Mouse (Mus musculus) liver, embryonic 12.5 days (tissue): Measurements from ENCODE around the gene Cog8. TPM values are rescaled to one million over a fixed set of nuclear protein-coding genes. Genes with fewer than 3 reads are reported as not detected.

Experiments
- ATAC-seq: fragments of 200-750 bp; cut with Nextera tagmentation; 2 replicates; pipeline ENCODE4 v1.8.0; 2017; ENCODE audit warnings: moderate number of reproducible peaks, mild to moderate bottlenecking, moderate library complexity
- H3K27ac ChIP-seq: fragments of 300-500 bp; sonication (generic); 2 replicates; pipeline ENCODE4 v1.5.1; 2016; ENCODE audit warnings: mild to moderate bottlenecking
- H3K27me3 ChIP-seq: fragments of 300-500 bp; sonication (generic); replicated peaks from 2 replicates; pipeline ENCODE4 v1.6.1; 2016; ENCODE audit warnings: mild to moderate bottlenecking, moderate library complexity
- H3K36me3 ChIP-seq: fragments of 300-500 bp; sonication (generic); 2 replicates; pipeline ENCODE4 v1.6.1; 2016; ENCODE audit warnings: mild to moderate bottlenecking, moderate library complexity
- H3K4me1 ChIP-seq: fragments of 300-500 bp; sonication (generic); 2 replicates; pipeline ENCODE4 v1.6.1; 2016
- H3K4me2 ChIP-seq: fragments of 300-500 bp; sonication (generic); 2 replicates; pipeline ENCODE4 v1.6.1; 2016; ENCODE audit warnings: mild to moderate bottlenecking, moderate library complexity
- H3K4me3 ChIP-seq: fragments of 300-500 bp; sonication (generic); 2 replicates; pipeline ENCODE4 v1.5.1; 2016; ENCODE audit warnings: mild to moderate bottlenecking, moderate library complexity
- H3K9ac ChIP-seq: fragments of 300-500 bp; sonication (generic); 2 replicates; pipeline ENCODE4 v1.6.1; 2016; ENCODE audit warnings: mild to moderate bottlenecking, moderate library complexity
- H3K9me3 ChIP-seq: fragments of 300-500 bp; sonication (generic); replicated peaks from 2 replicates; pipeline ENCODE4 v1.6.1; 2016; ENCODE audit warnings: mild to moderate bottlenecking, moderate library complexity
- WGBS: fragments of 180-500 bp; shearing (Covaris S2); methylation state at CpG from one replicate; pipeline ENCODE4 v1.1.7; 2016; ENCODE audit not compliant: insufficient replicate concordance; 5-methylcytosine and 5-hydroxymethylcytosine counted together
- polyA plus RNA-seq: library from polyadenylated mRNA; unstranded; fragments of >200 nt; fragmentation: Nextera tagmentation; extraction: Ambion mirVana; gene quantifications from 2 replicates; pipeline ENCODE4 v1.2.1, GENCODE M21; 2016

Cog8 gene
- polyA plus RNA-seq, 1 experiment from 2014 or later, result 32.2 TPM

DNA sequence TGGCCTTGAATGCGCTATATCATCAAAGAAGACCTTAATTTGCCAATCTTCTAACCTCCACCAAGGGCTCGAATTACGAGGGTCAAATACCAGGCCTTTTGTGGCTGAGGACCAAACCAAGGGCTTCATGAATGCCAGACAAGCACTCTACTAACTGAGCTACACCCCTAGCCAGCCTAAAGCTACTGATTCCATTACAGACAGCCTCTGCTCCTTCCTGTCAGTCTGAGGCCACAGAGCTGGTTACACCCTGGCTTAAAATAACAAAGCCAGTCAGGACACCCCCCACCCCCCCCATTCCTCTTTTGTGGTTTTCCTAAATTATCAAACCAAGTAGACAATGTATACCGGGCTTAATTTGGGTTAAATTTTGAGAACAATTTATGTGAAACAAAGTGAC is 17.2 kb upstream of the Cog8 start:
- WGBS, result 73% methylated on average over 4 of the region's 4 CpGs
- no peak overlapping the region for H3K4me2 ChIP-seq
- H3K4me1 ChIP-seq, result peaks cover 7% of the 10 kb centered on the region; the same call in 1 of the 2 replicates
- no peaks in the 10 kb centered on the region for H3K27me3 ChIP-seq
- no peak for ATAC-seq
- H3K36me3 ChIP-seq, result peaks cover 97% of the 10 kb centered on the region
- no peak overlapping the region for H3K27ac ChIP-seq
- H3K9ac ChIP-seq, result no peak overlapping the region
- H3K9me3 ChIP-seq, result no peaks in the 10 kb centered on the region
- no peak overlapping the region for H3K4me3 ChIP-seq

DNA sequence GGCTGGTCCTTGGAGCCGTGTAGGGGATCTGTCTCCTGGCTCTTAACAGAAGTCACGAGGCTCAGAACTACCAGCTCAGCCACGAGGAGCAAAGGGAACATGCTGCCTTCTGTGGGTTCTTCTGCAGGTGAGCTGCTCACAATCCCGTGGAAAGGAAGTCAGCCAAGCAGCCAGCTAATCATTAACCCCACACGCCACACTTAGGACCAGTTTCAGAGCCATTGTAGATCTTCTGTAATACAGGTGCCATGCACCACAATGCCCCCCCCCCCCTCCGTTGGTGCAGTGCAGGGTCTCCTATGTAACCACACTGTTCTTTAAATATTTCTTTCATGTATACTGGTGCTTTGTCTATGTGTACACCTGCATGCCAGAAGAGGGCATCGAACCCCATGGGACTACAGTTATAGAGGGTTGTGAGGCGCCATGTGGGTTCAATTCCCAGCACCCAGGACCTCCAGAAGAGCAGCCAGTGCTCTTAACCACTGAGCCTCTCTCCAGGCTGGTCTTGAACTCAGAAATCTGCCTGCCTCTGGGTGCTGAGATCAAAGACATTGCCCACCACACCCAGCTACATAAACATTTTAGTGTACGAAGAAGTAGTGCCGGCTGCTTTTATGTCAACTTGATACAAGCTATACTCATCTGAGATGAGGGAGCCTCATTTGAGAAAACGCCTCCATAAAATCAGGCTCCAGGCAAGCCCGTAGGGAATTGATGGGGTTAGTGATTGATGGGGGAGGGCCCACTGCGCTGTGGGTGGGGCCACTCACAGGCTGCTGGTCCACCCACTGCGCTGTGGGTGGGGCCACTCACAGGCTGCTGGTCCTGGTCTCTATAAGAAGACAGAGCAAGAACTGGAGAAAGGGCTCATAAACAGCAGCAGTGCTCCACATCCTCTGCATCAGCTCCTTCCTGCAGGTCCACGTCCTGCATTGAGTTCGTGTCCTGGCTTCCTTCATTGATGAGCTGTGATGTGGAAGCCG is 9.3 kb upstream of the Cog8 start, which contains the start of gene Tmed6:
Gene Tmed6 (minus strand): TSS at position 134 of the 986 bp plus-strand sequence.
- Histone ChIP-seq H3K9me3 (no peaks in the 10 kb centered on the region), H3K27me3 (no peaks in the 10 kb centered on the region), H3K4me1 (peaks cover 12% of the 10 kb centered on the region), H3K36me3 (peaks cover 24% of the 10 kb centered on the region), H3K4me2 (no peak within 1 kb of the TSS), H3K4me3 (no peak within 1 kb of the TSS), H3K9ac (0 out of 2 replicates have a peak within 1 kb of the TSS, but pooled peaks have one; percentile 19), H3K27ac (no peak within 1 kb of the TSS)
- 49% methylated on average over 17 of the region's 17 CpGs for WGBS
- peak; percentile 88 for ATAC-seq

DNA sequence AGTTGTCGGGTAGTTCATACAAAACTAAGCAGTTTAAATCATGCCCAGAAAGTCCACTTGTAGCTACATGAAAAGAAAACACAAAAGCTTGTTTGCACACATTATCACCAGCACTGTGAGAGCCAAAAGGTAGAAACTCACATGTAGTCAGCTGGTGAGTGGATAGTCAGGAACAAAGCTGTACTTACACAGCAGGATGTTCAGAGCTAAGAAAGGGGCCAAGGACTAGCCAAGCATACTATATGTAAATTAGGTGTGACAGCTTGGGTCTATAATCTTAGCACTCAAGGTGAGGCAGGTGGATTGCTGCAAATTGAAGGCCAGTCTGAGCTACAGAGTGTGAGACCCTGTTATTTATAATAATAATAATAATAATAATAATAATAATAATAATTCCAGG is 6.1 kb upstream of the Cog8 start:
- Histone ChIP-seq H3K9ac (no peak overlapping the region), H3K4me3 (no peak overlapping the region), H3K27me3 (no peaks in the 10 kb centered on the region), H3K27ac (no peak overlapping the region), H3K9me3 (no peaks in the 10 kb centered on the region), H3K4me1 (peaks cover 22% of the 10 kb centered on the region), H3K4me2 (no peak overlapping the region), H3K36me3 (peaks cover 30% of the 10 kb centered on the region)
- no peak for ATAC-seq
- 57% methylated on average over 1 of the region's 1 CpGs for WGBS

DNA sequence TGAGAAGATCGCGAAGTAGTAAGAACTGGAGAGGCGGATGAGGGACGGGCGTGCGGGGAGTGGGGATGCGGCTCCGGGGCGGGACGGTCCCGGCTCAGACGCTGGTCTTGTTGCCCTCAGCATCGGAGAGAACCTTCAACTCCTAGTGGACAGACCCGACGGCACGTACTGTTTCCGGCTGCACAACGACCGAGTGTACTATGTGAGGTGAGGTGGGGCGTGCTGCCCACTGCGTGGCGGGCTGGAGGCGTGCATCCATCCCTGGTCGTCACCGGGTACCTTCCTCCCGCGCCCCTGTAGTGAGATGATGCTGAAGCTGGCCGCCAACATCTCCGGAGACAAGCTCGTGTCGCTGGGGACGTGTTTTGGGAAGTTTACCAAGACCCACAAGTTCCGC is 482 bp upstream of the Cog8 start:
- Histone ChIP-seq H3K9ac (peak overlapping the region; percentile 91), H3K9me3 (no peaks in the 10 kb centered on the region; the same call in 1 of the 2 replicates), H3K4me2 (peak overlapping the region; percentile 91), H3K27ac (peak overlapping the region; percentile 60), H3K4me1 (peaks cover 31% of the 10 kb centered on the region), H3K27me3 (no peaks in the 10 kb centered on the region), H3K36me3 (peaks cover 63% of the 10 kb centered on the region), H3K4me3 (peak overlapping the region; percentile 96)
- WGBS, result under 1% methylated on average over 33 of the region's 33 CpGs
- peak; percentile 51 for ATAC-seq

DNA sequence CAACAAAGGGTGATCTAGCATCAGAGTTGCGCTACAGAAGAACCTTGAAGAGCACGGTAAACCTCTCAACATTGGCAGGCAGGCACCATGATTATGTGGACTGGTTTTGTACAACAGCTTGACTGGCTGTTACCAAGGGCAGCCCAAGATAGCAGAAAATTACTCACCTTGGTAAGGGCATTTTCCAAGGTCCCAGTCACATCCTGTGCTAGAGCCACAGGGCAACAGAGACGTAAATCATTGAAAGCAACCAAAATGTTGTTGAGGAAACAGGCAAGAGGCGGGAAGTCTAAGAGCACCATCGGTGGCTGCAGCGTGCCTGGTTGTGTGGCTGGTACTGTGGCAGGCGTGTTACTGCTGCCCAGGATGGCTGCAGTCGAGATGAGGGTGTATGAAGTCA is 4.4 kb downstream of the Cog8 start:
- no peak overlapping the region for H3K27ac ChIP-seq
- 92% methylated on average over 8 of the region's 8 CpGs for WGBS
- peaks cover 65% of the 10 kb centered on the region for H3K36me3 ChIP-seq
- H3K4me3 ChIP-seq, result no peak overlapping the region
- H3K4me1 ChIP-seq, result peaks cover 43% of the 10 kb centered on the region
- no peak overlapping the region for H3K9ac ChIP-seq
- no peaks in the 10 kb centered on the region for H3K27me3 ChIP-seq
- H3K4me2 ChIP-seq, result no peak overlapping the region
- H3K9me3 ChIP-seq, result no peaks in the 10 kb centered on the region; the same call in 1 of the 2 replicates
- ATAC-seq, result no peak

DNA sequence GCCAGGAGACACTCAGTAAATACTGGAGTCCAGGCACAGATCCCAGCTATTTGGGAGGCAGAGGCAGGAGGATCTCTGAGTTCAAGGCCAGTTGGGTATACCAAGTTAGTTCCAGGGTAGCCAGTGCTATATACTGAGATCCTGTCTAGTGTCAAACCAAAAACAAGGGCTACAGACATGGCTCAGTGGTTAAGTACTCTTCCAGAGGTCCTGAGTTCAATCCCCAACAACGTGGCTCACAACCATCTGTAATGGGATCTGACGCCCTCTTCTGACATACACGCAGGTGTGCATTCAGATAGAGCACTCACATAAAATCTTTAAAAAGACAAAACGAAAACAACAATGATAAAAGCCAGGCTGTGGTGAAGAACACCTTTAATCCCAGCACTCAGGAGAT is 7.0 kb downstream of the Cog8 start:
- 80% methylated on average over 4 of the region's 4 CpGs for WGBS
- H3K4me1 ChIP-seq, result peaks cover 47% of the 10 kb centered on the region
- no peaks in the 10 kb centered on the region for H3K27me3 ChIP-seq
- peak overlapping the region; percentile 96 for H3K4me2 ChIP-seq
- no peak overlapping the region for H3K9ac ChIP-seq
- ATAC-seq, result no peak
- peak overlapping the region; percentile 91 for H3K27ac ChIP-seq
- peaks cover 83% of the 10 kb centered on the region for H3K36me3 ChIP-seq
- peak overlapping the region; percentile 80 for H3K4me3 ChIP-seq
- no peaks in the 10 kb centered on the region; the same call in 1 of the 2 replicates for H3K9me3 ChIP-seq

DNA sequence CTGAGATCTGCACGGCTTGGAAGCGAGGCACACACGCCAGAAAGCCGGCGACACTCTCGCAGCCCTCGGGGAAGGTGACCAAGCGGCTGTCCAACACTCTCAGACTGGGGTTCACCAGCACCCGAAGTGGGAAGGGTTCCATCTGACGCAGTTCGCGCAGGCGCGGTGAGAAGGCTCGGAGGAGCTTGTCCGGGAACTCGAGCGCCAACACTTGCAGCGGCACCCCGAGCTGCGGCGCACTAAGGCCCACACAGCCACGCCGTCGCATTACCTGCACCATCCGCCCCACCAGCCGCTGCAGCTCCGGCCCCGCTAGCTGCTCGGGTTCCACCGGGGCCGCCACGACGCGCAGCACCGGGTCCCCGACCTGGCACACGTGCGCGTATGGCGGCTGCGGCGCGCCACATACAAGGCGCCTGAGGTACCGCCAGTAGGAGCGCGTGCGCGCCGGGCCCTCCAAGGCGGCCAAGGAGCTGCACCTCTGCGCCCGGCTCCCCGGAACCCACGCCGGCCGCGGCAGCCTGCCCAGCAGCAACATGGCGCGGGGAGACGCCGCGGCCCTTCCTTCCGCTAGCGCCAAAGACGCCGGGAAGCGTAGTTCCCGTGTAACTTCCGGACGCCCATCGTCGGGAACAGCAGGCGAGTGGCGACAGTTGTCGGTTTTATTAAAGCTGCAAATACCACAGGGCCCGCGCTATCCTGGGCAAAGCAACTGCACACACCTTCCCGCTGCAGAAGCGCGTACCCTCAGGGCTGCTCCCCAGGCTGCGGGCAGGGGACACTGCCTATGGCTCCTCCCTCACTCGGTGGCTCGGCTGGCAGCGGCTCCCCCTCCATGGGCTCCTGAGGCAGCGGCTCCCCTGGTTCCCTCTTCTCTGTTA is 8.2 kb downstream of the Cog8 start, which contains the start of gene Pdf:
Gene Pdf (minus strand): TSS at position 554 of the 881 bp plus-strand sequence.
- WGBS, result under 1% methylated on average over 87 of the region's 87 CpGs
- peak within 1 kb of the TSS; percentile 80 for H3K4me3 ChIP-seq

DNA sequence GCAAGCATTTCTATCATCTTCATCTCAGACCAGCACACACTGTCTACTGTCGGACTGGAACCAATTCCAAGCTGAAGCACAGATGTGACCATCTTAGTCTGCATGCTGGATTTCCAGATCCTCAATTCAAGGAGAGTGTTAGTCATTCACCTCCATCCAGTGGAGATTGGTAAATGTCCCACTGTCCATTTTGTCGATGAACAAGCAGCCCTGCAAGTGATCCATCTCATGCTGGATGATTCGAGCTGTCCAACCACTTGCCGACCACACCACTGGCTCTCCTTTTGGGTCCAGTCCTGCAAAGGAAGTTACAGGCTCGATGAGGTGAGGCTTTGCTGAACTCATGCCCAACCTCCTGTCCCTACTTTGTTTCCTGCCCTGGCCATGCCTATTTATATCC is 9.5 kb downstream of the Cog8 start:
- peaks cover 45% of the 10 kb centered on the region for H3K4me1 ChIP-seq
- peaks cover 83% of the 10 kb centered on the region for H3K36me3 ChIP-seq
- no peak for ATAC-seq
- no peaks in the 10 kb centered on the region for H3K27me3 ChIP-seq
- H3K4me3 ChIP-seq, result peak overlapping the region; percentile 80; the same call in 1 of the 2 replicates
- no peaks in the 10 kb centered on the region; the same call in 1 of the 2 replicates for H3K9me3 ChIP-seq
- peak overlapping the region; percentile 96 for H3K4me2 ChIP-seq
- H3K9ac ChIP-seq, result 0 out of 2 replicates have a peak overlapping the region, but pooled peaks have one; percentile 87
- WGBS, result 66% methylated on average over 5 of the region's 5 CpGs
- H3K27ac ChIP-seq, result no peak overlapping the region

More for the DNA sequence above, 8.2 kb downstream of the Cog8 start, which contains the start of gene Pdf:
- Histone ChIP-seq H3K4me2 (peak within 1 kb of the TSS; percentile 96), H3K27me3 (no peaks in the 10 kb centered on the region), H3K4me1 (peaks cover 45% of the 10 kb centered on the region), H3K9ac (peak within 1 kb of the TSS; percentile 87), H3K36me3 (peaks cover 83% of the 10 kb centered on the region), H3K9me3 (no peaks in the 10 kb centered on the region; the same call in 1 of the 2 replicates), H3K27ac (peak within 1 kb of the TSS; percentile 91)
- peak; percentile 78 for ATAC-seq

DNA sequence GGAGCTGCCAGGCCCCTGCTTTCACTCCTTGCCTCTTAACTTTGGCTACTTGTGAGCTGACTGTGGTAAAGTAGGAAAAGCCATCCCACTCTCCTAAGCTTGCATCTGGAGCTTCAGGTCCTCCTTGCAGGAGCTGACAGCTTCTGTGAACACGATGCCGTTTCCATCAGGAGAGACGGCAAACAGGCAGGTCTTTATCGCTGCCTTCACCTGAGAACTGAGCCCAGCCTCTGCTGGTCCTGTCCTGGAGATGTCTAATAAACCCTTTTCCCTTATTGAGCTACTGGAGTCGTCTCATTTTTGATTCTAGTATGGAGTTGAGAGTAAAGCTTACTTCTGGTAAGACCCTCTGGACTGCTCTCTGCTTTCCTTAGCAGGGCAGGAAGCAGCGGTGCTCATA is 11.0 kb downstream of the Cog8 start:
- Histone ChIP-seq H3K27me3 (no peaks in the 10 kb centered on the region), H3K4me3 (no peak overlapping the region), H3K9me3 (no peaks in the 10 kb centered on the region), H3K9ac (no peak overlapping the region), H3K4me2 (no peak overlapping the region), H3K4me1 (peaks cover 45% of the 10 kb centered on the region), H3K36me3 (peaks cover 83% of the 10 kb centered on the region), H3K27ac (no peak overlapping the region)
- WGBS, result 88% methylated on average over 6 of the region's 6 CpGs
- ATAC-seq, result no peak

DNA sequence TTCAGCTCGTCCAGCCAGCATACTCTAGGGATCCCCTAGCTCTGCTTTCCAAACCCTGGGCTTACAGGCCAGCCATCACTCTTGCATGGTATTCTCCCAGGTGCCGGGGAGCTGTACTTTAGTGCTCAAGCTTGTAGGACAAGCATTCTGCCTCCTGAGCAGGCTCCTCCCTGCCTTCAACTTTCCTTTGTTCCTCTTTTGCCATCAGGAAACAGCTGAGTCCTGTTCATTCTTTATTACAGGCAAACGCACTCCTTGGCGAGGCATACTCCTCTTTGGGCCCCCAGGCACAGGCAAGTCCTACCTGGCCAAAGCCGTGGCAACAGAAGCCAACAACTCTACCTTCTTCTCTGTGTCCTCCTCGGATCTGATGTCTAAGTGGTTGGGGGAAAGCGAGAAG is 15.9 kb downstream of the Cog8 start:
- Histone ChIP-seq H3K27me3 (no peaks in the 10 kb centered on the region), H3K27ac (no peak overlapping the region), H3K4me3 (no peak overlapping the region), H3K4me2 (no peak overlapping the region), H3K9me3 (no peaks in the 10 kb centered on the region), H3K4me1 (peaks cover 4% of the 10 kb centered on the region), H3K36me3 (peaks cover 87% of the 10 kb centered on the region), H3K9ac (no peak overlapping the region)
- no peak for ATAC-seq
- 64% methylated on average over 7 of the region's 7 CpGs for WGBS

DNA sequence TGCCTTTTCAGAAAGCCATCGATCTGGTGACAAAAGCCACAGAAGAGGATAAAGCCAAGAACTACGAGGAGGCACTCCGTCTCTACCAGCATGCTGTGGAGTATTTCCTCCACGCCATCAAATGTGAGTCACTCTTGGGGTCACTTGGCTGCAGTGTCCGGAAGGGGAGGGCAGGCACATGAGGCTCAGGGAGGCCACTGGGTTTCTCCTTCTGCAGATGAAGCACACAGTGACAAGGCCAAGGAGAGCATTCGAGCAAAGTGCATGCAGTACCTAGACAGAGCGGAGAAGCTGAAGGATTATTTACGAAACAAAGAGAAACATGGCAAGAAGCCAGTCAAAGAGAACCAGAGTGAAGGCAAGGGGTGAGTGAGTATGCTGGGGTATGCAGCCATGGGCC is 19.9 kb downstream of the Cog8 start:
- Histone ChIP-seq H3K36me3 (peaks cover 51% of the 10 kb centered on the region), H3K4me1 (peaks cover 17% of the 10 kb centered on the region), H3K4me3 (no peak overlapping the region), H3K9me3 (no peaks in the 10 kb centered on the region), H3K9ac (no peak overlapping the region), H3K4me2 (no peak overlapping the region), H3K27me3 (no peaks in the 10 kb centered on the region), H3K27ac (no peak overlapping the region)
- WGBS, result 76% methylated on average over 8 of the region's 8 CpGs
- ATAC-seq, result no peak
